Mouse (Mus musculus): Measurements from ENCODE around the gene Fam102b.

DNA sequence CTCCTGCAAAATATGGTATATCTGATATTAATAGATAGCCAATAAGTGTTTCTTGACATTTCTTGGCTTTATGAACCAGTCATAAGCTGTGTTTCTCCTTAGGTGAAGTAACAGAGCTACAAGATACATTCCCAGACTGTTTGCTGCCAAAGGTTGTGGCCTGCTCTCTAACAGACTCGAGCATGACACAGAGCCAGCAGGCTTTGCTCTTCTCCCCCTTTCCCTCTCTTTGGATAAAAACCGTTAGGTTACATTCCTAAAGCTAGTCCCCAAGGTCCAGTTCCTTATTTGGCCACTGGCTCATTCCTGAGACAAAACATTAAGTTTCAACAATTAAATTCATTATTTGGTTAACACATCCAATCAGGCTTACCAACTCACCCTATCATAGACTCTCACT lies 4.9 kb upstream of the Fam102b start:
- TF ChIP-seq EP300 (IDR thresholded peaks at IDR 0.05; ENCODE audit: low read depth) (no peak), CTCF (IDR thresholded peaks at IDR 0.05; ENCODE audit: low read depth) (no peak)

All from liver, embryonic 14.5 days (tissue).